Mouse (Mus musculus): ENCODE measurements around the gene Cog8. TPM values are rescaled to one million over a fixed set of nuclear protein-coding genes. Genes with fewer than 3 reads are reported as not detected.
A peak's percentile ranks its signal among the peaks of the same experiment; 100 is the strongest.
"Not testable (repeated sequence)": the region's sequence is repeated elsewhere in the genome, so short reads cannot be mapped to it uniquely, and the experiment has no call there.

Gene Cog8
- polyA plus RNA-seq, 1 experiment from 2014 or later: 42.0 TPM

GRCm38 (mm10) chr8:107040632-107041031 lies 15.9 kb downstream of the Cog8 start:
- no peak overlapping the region for H3K27ac ChIP-seq (replicated peaks)
- H3K27me3 ChIP-seq: no peaks in the 10 kb centered on the region
- no peaks in the 10 kb centered on the region for H3K4me1 ChIP-seq
- no peak overlapping the region for H3K4me2 ChIP-seq (replicated peaks)
- no peak overlapping the region for H3K4me3 ChIP-seq (replicated peaks)
- peaks cover 82% of the 10 kb centered on the region for H3K36me3 ChIP-seq
- ATAC-seq (ENCODE audit: insufficient number of reproducible peaks, low FRiP score, low TSS enrichment, low read depth): no peak
- H3K9me3 ChIP-seq (replicated peaks): no peaks in the 10 kb centered on the region
- 77% methylated on average over 7 of the region's 7 CpGs for whole genome bisulfite sequencing
- H3K9ac ChIP-seq: no peak overlapping the region

DNA sequence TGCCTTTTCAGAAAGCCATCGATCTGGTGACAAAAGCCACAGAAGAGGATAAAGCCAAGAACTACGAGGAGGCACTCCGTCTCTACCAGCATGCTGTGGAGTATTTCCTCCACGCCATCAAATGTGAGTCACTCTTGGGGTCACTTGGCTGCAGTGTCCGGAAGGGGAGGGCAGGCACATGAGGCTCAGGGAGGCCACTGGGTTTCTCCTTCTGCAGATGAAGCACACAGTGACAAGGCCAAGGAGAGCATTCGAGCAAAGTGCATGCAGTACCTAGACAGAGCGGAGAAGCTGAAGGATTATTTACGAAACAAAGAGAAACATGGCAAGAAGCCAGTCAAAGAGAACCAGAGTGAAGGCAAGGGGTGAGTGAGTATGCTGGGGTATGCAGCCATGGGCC lies 19.9 kb downstream of the Cog8 start:
- H3K9ac ChIP-seq: no peak overlapping the region
- H3K36me3 ChIP-seq: peaks cover 42% of the 10 kb centered on the region
- no peak overlapping the region for H3K4me3 ChIP-seq (replicated peaks)
- H3K4me1 ChIP-seq: peaks cover 18% of the 10 kb centered on the region
- H3K9me3 ChIP-seq (replicated peaks): no peaks in the 10 kb centered on the region
- WGBS: 92% methylated on average over 8 of the region's 8 CpGs
- no peak for ATAC-seq (ENCODE audit: insufficient number of reproducible peaks, low FRiP score, low TSS enrichment, low read depth)
- no peak overlapping the region for H3K27ac ChIP-seq (replicated peaks)
- no peaks in the 10 kb centered on the region for H3K27me3 ChIP-seq
- no peak overlapping the region for H3K4me2 ChIP-seq (replicated peaks)

GRCm38 (mm10) chr8:107035641-107036040 lies 20.8 kb downstream of the Cog8 start:
- Histone ChIP-seq H3K27ac (replicated peaks) (no peak overlapping the region), H3K36me3 (peaks cover 32% of the 10 kb centered on the region), H3K4me1 (peaks cover 18% of the 10 kb centered on the region), H3K9me3 (replicated peaks) (no peaks in the 10 kb centered on the region), H3K4me2 (replicated peaks) (no peak overlapping the region), H3K27me3 (no peaks in the 10 kb centered on the region), H3K9ac (no peak overlapping the region), H3K4me3 (replicated peaks) (no peak overlapping the region)
- ATAC-seq (ENCODE audit: insufficient number of reproducible peaks, low FRiP score, low TSS enrichment, low read depth): no peak
- WGBS: 93% methylated on average over 3 of the region's 3 CpGs

- Histone ChIP-seq H3K4me1 (peaks cover 18% of the 10 kb centered on the region), H3K36me3 (peaks cover 13% of the 10 kb centered on the region)
- 91% methylated on average over 2 of the region's 2 CpGs for WGBS
- H3K27me3 ChIP-seq; ATAC-seq (ENCODE audit: insufficient number of reproducible peaks, low FRiP score, low TSS enrichment, low read depth); H3K4me2 ChIP-seq (replicated peaks); H3K9ac ChIP-seq; H3K9me3 ChIP-seq (replicated peaks); H3K4me3 ChIP-seq (replicated peaks); H3K27ac ChIP-seq (replicated peaks): not testable (repeated sequence)
Measured at GRCm38 (mm10) chr8:107033609-107034008, 22.9 kb downstream of the Cog8 start.

GRCm38 (mm10) chr8:107031577-107032090 lies 24.9 kb downstream of the Cog8 start:
- Histone ChIP-seq H3K9me3 (replicated peaks) (no peaks in the 10 kb centered on the region), H3K27me3 (no peaks in the 10 kb centered on the region), H3K4me1 (peaks cover 18% of the 10 kb centered on the region), H3K4me2 (replicated peaks) (peak overlapping the region; percentile 72), H3K36me3 (peaks cover 5% of the 10 kb centered on the region), H3K4me3 (replicated peaks) (peak overlapping the region; percentile 96), H3K27ac (replicated peaks) (peak overlapping the region; percentile 89), H3K9ac (peak overlapping the region; percentile 93)
- under 1% methylated on average over 32 of the region's 40 CpGs for WGBS
- no peak; the same call in 1 of the 2 replicates for ATAC-seq (ENCODE audit: insufficient number of reproducible peaks, low FRiP score, low TSS enrichment, low read depth)

GRCm38 (mm10) chr8:107030650-107031576 lies 25.6 kb downstream of the Cog8 start, which contains the start of gene Vps4a:
Gene Vps4a (plus strand): TSS chr8:107031222.
- WGBS: 4% methylated on average over 66 of the region's 66 CpGs
- Histone ChIP-seq H3K9ac (peak within 1 kb of the TSS; percentile 93), H3K4me1 (peaks cover 18% of the 10 kb centered on the region), H3K27ac (replicated peaks) (peak within 1 kb of the TSS; percentile 89), H3K36me3 (no peaks in the 10 kb centered on the region), H3K27me3 (no peaks in the 10 kb centered on the region), H3K4me2 (replicated peaks) (peak within 1 kb of the TSS; percentile 72), H3K4me3 (replicated peaks) (peak within 1 kb of the TSS; percentile 96), H3K9me3 (replicated peaks) (no peaks in the 10 kb centered on the region)
- peak; percentile 94 for ATAC-seq (ENCODE audit: insufficient number of reproducible peaks, low FRiP score, low TSS enrichment, low read depth)

- Histone ChIP-seq H3K4me3 (replicated peaks) (no peak overlapping the region), H3K9me3 (replicated peaks) (no peaks in the 10 kb centered on the region), H3K27me3 (no peaks in the 10 kb centered on the region), H3K4me2 (replicated peaks) (no peak overlapping the region), H3K36me3 (no peaks in the 10 kb centered on the region), H3K4me1 (peaks cover 18% of the 10 kb centered on the region), H3K9ac (no peak overlapping the region), H3K27ac (replicated peaks) (no peak overlapping the region; the same call in 1 of the 2 replicates)
- ATAC-seq (ENCODE audit: insufficient number of reproducible peaks, low FRiP score, low TSS enrichment, low read depth): no peak
- WGBS: 60% methylated on average over 5 of the region's 5 CpGs
Measured at GRCm38 (mm10) chr8:107030058-107030457, 26.4 kb downstream of the Cog8 start.

DNA sequence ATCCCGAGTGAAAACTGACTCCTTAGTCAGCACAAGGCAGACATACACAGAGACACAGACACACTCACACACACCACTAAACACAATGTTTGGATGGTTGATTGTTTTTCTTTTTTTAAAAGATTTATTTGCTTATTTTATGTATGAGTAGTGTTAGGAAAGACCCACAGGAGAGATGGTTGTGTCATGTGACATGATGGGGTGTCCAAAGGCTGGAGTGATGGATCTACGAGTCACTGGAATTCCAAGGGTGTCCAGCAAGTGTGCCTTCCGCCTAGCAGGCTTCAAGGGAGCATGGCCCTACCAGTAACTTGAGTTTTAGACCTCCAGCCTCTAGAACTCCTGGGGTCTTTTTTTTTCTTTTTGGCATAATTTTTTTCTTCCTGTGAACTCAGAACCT lies 27.2 kb downstream of the Cog8 start:
- WGBS: 69% methylated on average over 3 of the region's 3 CpGs
- no peak for ATAC-seq (ENCODE audit: insufficient number of reproducible peaks, low FRiP score, low TSS enrichment, low read depth)
- H3K4me2 ChIP-seq (replicated peaks): no peak overlapping the region
- no peak overlapping the region for H3K4me3 ChIP-seq (replicated peaks)
- H3K4me1 ChIP-seq: peaks cover 18% of the 10 kb centered on the region
- H3K9ac ChIP-seq: no peak overlapping the region
- no peaks in the 10 kb centered on the region for H3K27me3 ChIP-seq
- H3K36me3 ChIP-seq: no peaks in the 10 kb centered on the region
- no peaks in the 10 kb centered on the region for H3K9me3 ChIP-seq (replicated peaks)
- no peak overlapping the region for H3K27ac ChIP-seq (replicated peaks)

GRCm38 (mm10) chr8:107023479-107023878 lies 33.0 kb downstream of the Cog8 start:
- Histone ChIP-seq H3K4me2 (replicated peaks) (no peak overlapping the region), H3K4me3 (replicated peaks) (no peak overlapping the region), H3K27ac (replicated peaks) (no peak overlapping the region), H3K9ac (no peak overlapping the region), H3K9me3 (replicated peaks) (no peaks in the 10 kb centered on the region), H3K27me3 (no peaks in the 10 kb centered on the region), H3K36me3 (no peaks in the 10 kb centered on the region), H3K4me1 (no peaks in the 10 kb centered on the region)
- ATAC-seq (ENCODE audit: insufficient number of reproducible peaks, low FRiP score, low TSS enrichment, low read depth): no peak
- WGBS: 88% methylated on average over 8 of the region's 8 CpGs

DNA sequence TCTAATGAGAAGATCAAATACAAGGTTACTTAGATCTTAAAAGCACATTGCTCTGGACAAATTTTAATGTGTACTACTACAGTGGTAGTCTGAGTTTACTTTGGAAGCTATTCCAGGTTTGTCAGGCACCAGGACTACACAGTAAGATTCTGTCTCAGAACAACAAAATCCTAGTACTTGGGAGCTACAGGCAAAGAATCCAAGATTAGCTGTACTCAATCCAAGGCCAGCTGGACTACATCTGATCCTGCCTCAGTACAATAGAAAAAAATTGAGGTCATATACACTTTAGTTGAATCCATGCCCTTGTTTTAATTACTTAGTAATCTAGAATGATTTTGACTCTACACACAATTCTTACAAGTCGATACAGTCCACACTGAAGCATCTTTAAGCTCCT lies 41.6 kb downstream of the Cog8 start:
- no peak overlapping the region for H3K4me3 ChIP-seq (replicated peaks)
- H3K9me3 ChIP-seq (replicated peaks): no peaks in the 10 kb centered on the region
- H3K9ac ChIP-seq: no peak overlapping the region
- no peaks in the 10 kb centered on the region for H3K27me3 ChIP-seq
- no peak overlapping the region for H3K27ac ChIP-seq (replicated peaks)
- ATAC-seq (ENCODE audit: insufficient number of reproducible peaks, low FRiP score, low TSS enrichment, low read depth): no peak
- no peaks in the 10 kb centered on the region for H3K4me1 ChIP-seq
- H3K4me2 ChIP-seq (replicated peaks): no peak overlapping the region
- 93% methylated on average over 1 of the region's 1 CpGs for WGBS
- peaks cover 29% of the 10 kb centered on the region for H3K36me3 ChIP-seq

DNA sequence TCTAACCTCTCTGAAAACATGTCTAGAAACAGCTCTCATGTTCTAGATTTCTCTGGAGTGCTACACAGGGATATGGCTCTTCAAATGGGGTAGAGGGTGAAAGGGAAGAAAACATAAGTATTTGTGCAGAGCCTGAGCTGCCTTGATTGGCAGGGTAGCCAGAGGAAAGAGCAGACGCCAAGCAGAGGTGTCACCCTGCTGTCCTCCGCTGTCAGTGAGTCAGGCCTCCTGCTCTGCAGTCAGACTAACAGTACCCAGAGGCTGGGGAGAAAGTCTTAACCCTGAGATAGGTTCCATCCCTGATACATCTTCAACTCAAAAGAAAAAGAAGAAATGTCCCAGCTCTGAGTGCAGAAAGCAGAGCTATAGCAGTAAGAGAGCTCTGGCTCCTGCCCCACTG lies 43.8 kb downstream of the Cog8 start:
- Histone ChIP-seq H3K9ac (no peak overlapping the region), H3K9me3 (replicated peaks) (no peaks in the 10 kb centered on the region), H3K4me3 (replicated peaks) (no peak overlapping the region), H3K4me2 (replicated peaks) (no peak overlapping the region), H3K27ac (replicated peaks) (no peak overlapping the region), H3K27me3 (no peaks in the 10 kb centered on the region), H3K36me3 (peaks cover 42% of the 10 kb centered on the region), H3K4me1 (no peaks in the 10 kb centered on the region)
- no peak for ATAC-seq (ENCODE audit: insufficient number of reproducible peaks, low FRiP score, low TSS enrichment, low read depth)
- 71% methylated on average over 2 of the region's 2 CpGs for WGBS

Data from embryonic facial prominence, embryonic 15.5 days (tissue).